Mouse (Mus musculus) embryonic facial prominence, embryonic 12.5 days (tissue): ENCODE data around the gene Zfp617. TPM values are rescaled to one million over a fixed set of nuclear protein-coding genes. Genes with fewer than 3 reads are reported as not detected.

Experiments used
- ATAC-seq: fragments of 200-750 bp; cut with Nextera tagmentation; 2 replicates; pipeline ENCODE4 v1.8.0; 2017; ENCODE audit not compliant: insufficient number of reproducible peaks, insufficient read depth, low FRiP score, low TSS enrichment
- H3K27ac ChIP-seq: fragments of 300-500 bp; sonication (generic); 2 replicates; pipeline ENCODE4 v1.5.1; 2016; ENCODE audit warnings: mild to moderate bottlenecking
- H3K27me3 ChIP-seq: fragments of 300-500 bp; sonication (generic); 2 replicates; pipeline ENCODE4 v1.6.1; 2016; ENCODE audit warnings: mild to moderate bottlenecking, moderate library complexity
- H3K36me3 ChIP-seq: fragments of 300-500 bp; sonication (generic); 2 replicates; pipeline ENCODE4 v1.6.1; 2016; ENCODE audit warnings: mild to moderate bottlenecking
- H3K4me1 ChIP-seq: fragments of 300-500 bp; sonication (generic); 2 replicates; pipeline ENCODE4 v1.6.1; 2016
- H3K4me2 ChIP-seq: fragments of 300-500 bp; sonication (generic); replicated peaks from 2 replicates; pipeline ENCODE4 v1.6.1; 2016; ENCODE audit warnings: mild to moderate bottlenecking, moderate library complexity
- H3K4me3 ChIP-seq: fragments of 300-500 bp; sonication (generic); 2 replicates; pipeline ENCODE4 v1.5.1; 2016; ENCODE audit warnings: mild to moderate bottlenecking
- H3K9ac ChIP-seq: fragments of 300-500 bp; sonication (generic); 2 replicates; pipeline ENCODE4 v1.6.1; 2016; ENCODE audit warnings: mild to moderate bottlenecking, moderate library complexity
- H3K9me3 ChIP-seq: fragments of 300-500 bp; sonication (generic); 2 replicates; pipeline ENCODE4 v1.6.1; 2016; ENCODE audit warnings: mild to moderate bottlenecking, moderate library complexity
- WGBS: fragments of 180-500 bp; shearing (Covaris S2); methylation state at CpG from one replicate; pipeline ENCODE4 v1.1.7; 2016; 5-methylcytosine and 5-hydroxymethylcytosine counted together
- polyA plus RNA-seq: library from polyadenylated mRNA; unstranded; fragments of >200 nt; fragmentation: Nextera tagmentation; extraction: Ambion mirVana; gene quantifications from 2 replicates; pipeline ENCODE4 v1.2.1, GENCODE M21; 2016

Zfp617 gene
- polyA plus RNA-seq, 1 experiment from 2014 or later, result 30.5 TPM

DNA sequence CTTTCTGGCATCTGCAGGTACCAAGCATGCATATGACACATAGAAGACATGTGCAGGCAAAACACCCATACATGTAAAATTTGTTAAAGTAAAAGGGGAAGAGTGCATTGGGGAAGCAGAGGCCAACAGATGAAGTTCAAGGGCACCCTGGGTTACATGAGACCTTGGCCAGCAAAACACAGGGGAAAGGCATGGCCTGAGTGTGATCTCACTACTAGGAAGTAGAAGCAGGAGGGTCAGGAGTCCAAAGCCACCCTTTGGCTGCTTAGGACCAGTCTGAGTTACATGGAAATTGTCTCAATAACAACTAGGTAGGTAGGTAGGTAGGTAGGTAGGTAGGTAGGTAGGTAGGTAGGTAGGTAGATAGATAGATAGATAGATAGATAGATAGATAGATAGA is 52.0 kb downstream of the Zfp617 start:
- H3K36me3 ChIP-seq, result peaks cover 17% of the 10 kb centered on the region
- ATAC-seq, result no peak

GRCm38 (mm10) chr8:71961796-71962195 is 53.4 kb downstream of the Zfp617 start:
- H3K36me3 ChIP-seq, result peaks cover 30% of the 10 kb centered on the region
- ATAC-seq, result no peak

More for the DNA sequence above, 52.0 kb downstream of the Zfp617 start:
- Histone ChIP-seq H3K27ac (no peak overlapping the region), H3K27me3 (no peaks in the 10 kb centered on the region), H3K4me2 (no peak overlapping the region), H3K9ac (no peak overlapping the region), H3K9me3 (no peaks in the 10 kb centered on the region), H3K4me1 (no peaks in the 10 kb centered on the region), H3K4me3 (no peak overlapping the region)

GRCm38 (mm10) chr8:71964051-71964450 is 55.6 kb downstream of the Zfp617 start:
- 96% methylated on average over 3 of the region's 3 CpGs for WGBS
- no peak for ATAC-seq
- H3K36me3 ChIP-seq, result peaks cover 53% of the 10 kb centered on the region

More at GRCm38 (mm10) chr8:71961796-71962195, 53.4 kb downstream of the Zfp617 start:
- Histone ChIP-seq H3K4me1 (no peaks in the 10 kb centered on the region), H3K4me2 (no peak overlapping the region), H3K4me3 (no peak overlapping the region), H3K27ac (no peak overlapping the region), H3K9me3 (no peaks in the 10 kb centered on the region), H3K9ac (no peak overlapping the region), H3K27me3 (no peaks in the 10 kb centered on the region)
- 92% methylated on average over 5 of the region's 5 CpGs for WGBS

DNA sequence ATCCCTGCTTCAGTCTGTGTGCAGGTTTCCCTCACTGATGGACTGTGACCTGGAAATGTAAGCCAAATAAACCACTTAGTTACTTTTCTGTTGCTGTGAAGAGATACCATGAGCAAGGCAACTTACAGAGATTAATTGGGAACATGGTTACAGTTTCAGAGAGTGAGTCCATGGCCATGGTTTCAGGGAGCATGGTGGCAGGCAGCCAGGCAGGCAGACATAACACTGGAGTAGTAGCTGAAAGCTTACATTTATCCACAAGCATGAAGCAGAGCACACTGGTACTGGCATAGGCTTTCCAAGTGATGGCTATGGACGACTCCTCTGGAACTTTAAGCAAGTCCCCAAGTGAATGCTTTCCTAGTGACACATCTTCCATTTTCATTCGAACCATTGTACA is 56.7 kb downstream of the Zfp617 start:
- ATAC-seq, result no peak
- 92% methylated on average over 2 of the region's 2 CpGs for WGBS
- no peak overlapping the region for H3K4me3 ChIP-seq
- peaks cover 59% of the 10 kb centered on the region for H3K36me3 ChIP-seq
- H3K27ac ChIP-seq, result no peak overlapping the region
- no peaks in the 10 kb centered on the region for H3K4me1 ChIP-seq
- H3K4me2 ChIP-seq, result no peak overlapping the region
- H3K27me3 ChIP-seq, result no peaks in the 10 kb centered on the region
- H3K9ac ChIP-seq, result no peak overlapping the region
- no peaks in the 10 kb centered on the region for H3K9me3 ChIP-seq

More at GRCm38 (mm10) chr8:71964051-71964450, 55.6 kb downstream of the Zfp617 start:
- Histone ChIP-seq H3K4me3 (no peak overlapping the region), H3K4me2 (no peak overlapping the region), H3K9ac (no peak overlapping the region), H3K4me1 (no peaks in the 10 kb centered on the region), H3K9me3 (no peaks in the 10 kb centered on the region), H3K27ac (no peak overlapping the region), H3K27me3 (no peaks in the 10 kb centered on the region)

DNA sequence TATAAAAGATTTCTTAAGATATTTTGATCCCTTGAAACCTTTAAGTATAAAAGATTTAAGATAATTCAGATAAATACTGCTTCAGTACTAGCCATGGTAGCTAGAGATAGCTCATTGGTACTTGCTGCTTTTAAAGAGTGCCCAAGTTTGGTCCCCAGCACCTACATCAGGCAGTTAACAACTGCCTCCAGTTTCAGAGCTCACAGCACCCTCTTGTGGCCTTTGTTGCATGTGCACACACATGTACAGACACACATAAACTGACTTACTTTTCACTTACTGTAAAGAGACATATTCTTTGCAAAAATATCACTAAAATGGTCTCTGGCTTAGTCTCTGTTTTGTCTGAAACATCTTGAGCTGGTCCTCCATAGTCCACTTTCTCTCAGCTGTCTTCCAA is 58.0 kb downstream of the Zfp617 start:
- Histone ChIP-seq H3K27me3 (no peaks in the 10 kb centered on the region), H3K36me3 (peaks cover 59% of the 10 kb centered on the region), H3K4me2 (no peak overlapping the region), H3K27ac (no peak overlapping the region), H3K9me3 (no peaks in the 10 kb centered on the region), H3K4me3 (no peak overlapping the region), H3K4me1 (no peaks in the 10 kb centered on the region), H3K9ac (no peak overlapping the region)
- ATAC-seq, result no peak

GRCm38 (mm10) chr8:71967261-71967660 is 58.8 kb downstream of the Zfp617 start:
- no peak overlapping the region for H3K4me3 ChIP-seq
- WGBS, result 98% methylated on average over 5 of the region's 5 CpGs
- no peak overlapping the region for H3K9ac ChIP-seq
- peaks cover 54% of the 10 kb centered on the region for H3K36me3 ChIP-seq
- H3K4me2 ChIP-seq, result no peak overlapping the region
- H3K4me1 ChIP-seq, result no peaks in the 10 kb centered on the region
- H3K27me3 ChIP-seq, result no peaks in the 10 kb centered on the region
- ATAC-seq, result no peak
- no peak overlapping the region for H3K27ac ChIP-seq
- H3K9me3 ChIP-seq, result no peaks in the 10 kb centered on the region

DNA sequence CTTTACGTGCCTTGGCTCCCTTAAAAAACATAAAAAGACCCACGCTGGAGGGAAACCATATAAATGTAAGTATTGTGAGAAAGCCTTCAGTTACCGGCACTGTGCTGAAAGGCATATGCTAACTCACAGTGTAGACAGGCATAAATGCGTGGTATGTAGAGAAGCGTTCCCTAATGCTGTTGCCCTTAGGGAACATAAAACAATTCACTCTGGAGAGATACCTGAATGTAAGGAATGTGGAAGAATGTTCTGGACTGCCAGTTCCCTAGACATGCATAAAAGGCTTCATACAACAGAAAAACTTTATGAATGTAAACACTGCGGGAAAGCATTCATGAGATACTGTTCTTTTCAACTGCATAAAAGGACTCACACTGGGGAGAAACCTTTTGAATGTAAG is 59.7 kb downstream of the Zfp617 start:
- Histone ChIP-seq H3K9ac (no peak overlapping the region), H3K27me3 (no peaks in the 10 kb centered on the region), H3K4me3 (no peak overlapping the region), H3K27ac (no peak overlapping the region), H3K4me1 (no peaks in the 10 kb centered on the region), H3K9me3 (no peaks in the 10 kb centered on the region), H3K4me2 (no peak overlapping the region), H3K36me3 (peaks cover 54% of the 10 kb centered on the region)
- ATAC-seq, result no peak
- WGBS, result 86% methylated on average over 6 of the region's 6 CpGs

DNA sequence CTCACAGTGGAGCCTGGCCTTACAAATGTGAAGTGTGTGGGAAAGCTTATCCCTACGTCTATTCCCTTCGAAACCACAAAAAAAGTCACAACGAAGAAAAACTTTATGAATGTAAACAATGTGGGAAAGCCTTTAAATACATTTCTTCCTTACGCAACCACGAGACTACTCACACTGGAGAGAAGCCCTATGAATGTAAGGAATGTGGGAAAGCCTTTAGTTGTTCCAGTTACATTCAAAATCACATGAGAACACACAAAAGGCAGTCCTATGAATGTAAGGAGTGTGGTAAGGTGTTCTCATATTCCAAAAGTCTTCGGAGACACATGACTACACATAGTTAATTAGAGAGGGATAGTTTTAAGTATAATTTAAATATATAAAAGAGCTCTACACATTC is 60.2 kb downstream of the Zfp617 start:
- Histone ChIP-seq H3K9ac (no peak overlapping the region), H3K9me3 (no peaks in the 10 kb centered on the region), H3K4me3 (no peak overlapping the region), H3K4me1 (no peaks in the 10 kb centered on the region), H3K36me3 (peaks cover 54% of the 10 kb centered on the region), H3K27ac (no peak overlapping the region), H3K4me2 (no peak overlapping the region), H3K27me3 (no peaks in the 10 kb centered on the region)
- WGBS, result 88% methylated on average over 6 of the region's 6 CpGs
- ATAC-seq, result no peak

DNA sequence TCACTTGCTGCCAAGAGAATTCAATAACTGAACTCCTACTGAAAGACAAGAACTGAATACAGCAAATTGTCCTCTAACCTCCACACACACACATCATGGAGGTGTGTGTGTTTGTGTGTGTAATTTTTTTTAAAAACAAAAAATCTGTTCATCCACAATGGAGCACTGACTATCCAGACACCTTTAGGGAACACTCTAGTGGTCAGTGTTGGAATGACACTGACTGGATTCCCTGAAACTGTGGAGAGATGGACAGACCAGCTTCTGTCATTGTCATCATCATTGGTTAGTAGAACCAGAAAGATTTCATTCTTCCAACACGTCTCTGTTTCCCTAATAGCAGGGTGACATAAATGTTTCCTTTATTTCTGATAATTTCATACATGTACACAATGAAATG is 63.5 kb downstream of the Zfp617 start:
- no peaks in the 10 kb centered on the region for H3K9me3 ChIP-seq
- no peak for ATAC-seq
- WGBS, result 84% methylated on average over 1 of the region's 1 CpGs
- H3K4me1 ChIP-seq, result no peaks in the 10 kb centered on the region
- H3K36me3 ChIP-seq, result peaks cover 27% of the 10 kb centered on the region
- H3K9ac ChIP-seq, result no peak overlapping the region
- no peak overlapping the region for H3K4me3 ChIP-seq
- H3K4me2 ChIP-seq, result no peak overlapping the region
- H3K27ac ChIP-seq, result no peak overlapping the region
- no peaks in the 10 kb centered on the region for H3K27me3 ChIP-seq

DNA sequence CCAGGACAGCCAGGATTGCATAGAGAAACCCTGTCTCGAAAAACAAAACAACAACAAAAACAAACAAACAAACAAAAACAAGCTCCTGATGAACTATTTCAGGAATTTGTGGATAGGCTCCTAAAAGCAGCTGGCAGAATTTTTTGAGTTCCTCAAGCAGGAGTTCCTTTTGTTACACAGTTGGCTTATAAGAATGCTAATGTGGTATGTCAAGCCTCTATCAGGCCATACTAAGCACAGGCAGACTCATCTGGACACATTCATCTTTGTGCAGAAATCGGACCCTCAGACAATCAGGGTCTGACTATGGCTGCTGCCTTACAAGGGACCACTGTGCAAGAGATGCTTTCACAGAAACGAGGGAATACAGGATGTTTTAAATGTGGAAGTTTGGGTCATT is 65.8 kb downstream of the Zfp617 start:
- Histone ChIP-seq H3K36me3 (peaks cover 5% of the 10 kb centered on the region; the same call in 1 of the 2 replicates), H3K4me3 (no peak overlapping the region), H3K9me3 (no peaks in the 10 kb centered on the region), H3K9ac (no peak overlapping the region), H3K27me3 (no peaks in the 10 kb centered on the region), H3K4me1 (no peaks in the 10 kb centered on the region), H3K27ac (no peak overlapping the region), H3K4me2 (no peak overlapping the region)
- no peak for ATAC-seq
- 77% methylated on average over 3 of the region's 3 CpGs for WGBS

DNA sequence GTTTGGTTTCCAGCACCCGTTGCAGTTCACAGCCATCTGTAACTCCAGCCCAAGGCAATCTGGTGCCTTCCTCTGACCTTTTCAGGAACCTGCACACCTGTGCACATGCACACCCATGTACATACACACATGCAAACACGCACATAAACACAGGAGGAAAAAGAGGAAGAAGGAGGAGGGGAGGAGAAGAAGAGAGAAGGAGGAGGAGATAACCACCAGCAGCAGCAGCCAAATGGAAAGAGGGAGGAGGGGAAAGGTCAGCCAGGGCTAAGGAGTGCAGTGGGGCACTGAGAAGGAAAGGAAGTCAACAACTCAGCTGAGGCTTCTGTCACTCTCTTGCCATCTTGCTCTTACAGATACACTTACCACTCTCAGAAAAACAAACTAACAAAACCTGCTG is 72.6 kb downstream of the Zfp617 start:
- H3K4me1 ChIP-seq, result no peaks in the 10 kb centered on the region

DNA sequence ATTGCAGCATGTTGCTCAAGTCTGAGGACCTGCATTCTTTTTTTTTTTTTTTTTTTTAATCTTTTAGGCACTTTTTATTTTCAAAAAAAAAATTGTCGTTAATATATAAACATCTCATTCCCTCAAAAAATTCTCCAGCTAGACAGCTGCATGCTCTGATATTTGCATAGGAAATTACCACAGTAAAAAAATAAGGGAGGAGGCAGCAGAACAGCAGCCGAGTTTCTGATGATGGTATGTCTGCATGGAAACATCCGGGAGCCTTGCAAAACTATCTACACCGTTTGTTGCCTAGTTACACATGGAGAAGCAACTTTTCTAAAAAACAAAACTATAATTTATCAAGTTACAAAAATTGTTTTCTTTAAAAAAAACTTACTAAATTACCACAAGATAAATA is 73.0 kb downstream of the Zfp617 start:
- no peak for ATAC-seq
- Histone ChIP-seq H3K9me3 (no peaks in the 10 kb centered on the region), H3K4me3 (no peak overlapping the region), H3K27ac (no peak overlapping the region), H3K4me1 (no peaks in the 10 kb centered on the region), H3K36me3 (no peaks in the 10 kb centered on the region), H3K4me2 (no peak overlapping the region), H3K27me3 (no peaks in the 10 kb centered on the region), H3K9ac (no peak overlapping the region)
- 79% methylated on average over 4 of the region's 4 CpGs for WGBS

More for the DNA sequence above, 72.6 kb downstream of the Zfp617 start:
- WGBS, result 66% methylated on average over 2 of the region's 2 CpGs
- no peak overlapping the region for H3K9ac ChIP-seq
- no peaks in the 10 kb centered on the region for H3K36me3 ChIP-seq
- H3K4me3 ChIP-seq, result no peak overlapping the region
- ATAC-seq, result no peak
- H3K4me2 ChIP-seq, result no peak overlapping the region
- no peak overlapping the region for H3K27ac ChIP-seq
- H3K27me3 ChIP-seq, result no peaks in the 10 kb centered on the region
- no peaks in the 10 kb centered on the region for H3K9me3 ChIP-seq
